Mouse (Mus musculus): Measurements from ENCODE around the gene Dmrt2. TPM values are rescaled to one million over a fixed set of nuclear protein-coding genes. Genes with fewer than 3 reads are reported as not detected.

The Dmrt2 gene
- polyA plus RNA-seq, 1 experiment from 2014 or later: 3.5 TPM

DNA sequence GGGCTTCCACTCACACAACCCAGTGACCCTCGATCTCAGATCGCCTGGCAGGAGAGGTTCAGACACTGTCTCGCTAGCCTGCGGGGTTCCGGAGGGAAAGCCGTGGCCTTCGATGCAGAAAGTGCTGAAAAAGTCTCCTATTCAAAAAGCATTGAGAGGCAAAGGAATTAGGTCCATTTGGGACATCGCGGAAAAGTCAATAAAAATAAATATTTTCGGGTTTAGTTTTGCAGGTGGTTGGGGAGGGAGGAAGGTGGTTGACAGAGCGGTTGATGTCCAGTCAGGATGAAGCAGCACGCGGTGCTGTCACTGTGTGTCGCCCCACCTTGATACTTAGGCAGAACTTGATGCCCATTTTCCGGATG is 1.8 kb downstream of the Dmrt2 start:
- no peak overlapping the region for H3K9ac ChIP-seq (replicated peaks; ENCODE audit: low read length)

DNA sequence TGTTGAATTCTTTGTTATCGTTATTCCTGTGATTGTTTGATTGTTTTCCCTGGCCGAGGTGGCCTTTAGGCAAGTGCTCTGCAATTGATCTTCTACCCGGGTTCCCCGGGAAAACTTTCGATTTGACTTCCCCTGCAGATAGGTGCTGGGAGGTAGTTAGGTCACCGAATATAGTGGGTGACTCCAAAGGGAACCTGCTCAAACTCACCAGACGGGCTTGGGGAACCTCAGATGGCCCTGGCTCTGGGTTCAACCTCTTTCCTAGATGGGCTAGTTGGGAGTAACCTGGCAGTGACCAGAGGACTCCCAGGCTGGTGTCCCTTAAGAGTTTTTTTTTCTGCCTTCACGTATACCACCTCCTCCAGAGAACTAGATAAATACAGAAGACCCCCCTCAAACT is 2.5 kb downstream of the Dmrt2 start:
- H3K9ac ChIP-seq (replicated peaks; ENCODE audit: low read length): no peak overlapping the region
- H3K4me1 ChIP-seq (ENCODE audit: insufficient read depth, low read length): peaks cover 18% of the 10 kb centered on the region
- WGBS: 3% methylated on average over 8 of the region's 8 CpGs
- no peak overlapping the region for H3K27ac ChIP-seq (ENCODE audit: low read length)
- no peaks in the 10 kb centered on the region for H3K9me3 ChIP-seq (ENCODE audit: low read length)
- peaks cover 91% of the 10 kb centered on the region for H3K27me3 ChIP-seq (ENCODE audit: insufficient read depth, low read length)
- no peak overlapping the region for H3K4me2 ChIP-seq (replicated peaks; ENCODE audit: low read depth, low read length)
- no peak overlapping the region for H3K4me3 ChIP-seq (ENCODE audit: low read length)
- no peaks in the 10 kb centered on the region for H3K36me3 ChIP-seq (ENCODE audit: insufficient read depth, low read length)
- no peak for ATAC-seq (ENCODE audit: low FRiP score, low TSS enrichment)

More for the DNA sequence above, 1.8 kb downstream of the Dmrt2 start:
- no peak overlapping the region for H3K27ac ChIP-seq (ENCODE audit: low read length)
- H3K4me3 ChIP-seq (ENCODE audit: low read length): peak overlapping the region; percentile 45
- peak overlapping the region; percentile 60 for H3K4me2 ChIP-seq (replicated peaks; ENCODE audit: low read depth, low read length)
- no peaks in the 10 kb centered on the region for H3K9me3 ChIP-seq (ENCODE audit: low read length)
- under 1% methylated on average over 15 of the region's 15 CpGs for WGBS
- no peaks in the 10 kb centered on the region for H3K36me3 ChIP-seq (ENCODE audit: insufficient read depth, low read length)
- ATAC-seq (ENCODE audit: low FRiP score, low TSS enrichment): no peak
- H3K27me3 ChIP-seq (ENCODE audit: insufficient read depth, low read length): peaks cover 93% of the 10 kb centered on the region
- peaks cover 18% of the 10 kb centered on the region for H3K4me1 ChIP-seq (ENCODE audit: insufficient read depth, low read length)

DNA sequence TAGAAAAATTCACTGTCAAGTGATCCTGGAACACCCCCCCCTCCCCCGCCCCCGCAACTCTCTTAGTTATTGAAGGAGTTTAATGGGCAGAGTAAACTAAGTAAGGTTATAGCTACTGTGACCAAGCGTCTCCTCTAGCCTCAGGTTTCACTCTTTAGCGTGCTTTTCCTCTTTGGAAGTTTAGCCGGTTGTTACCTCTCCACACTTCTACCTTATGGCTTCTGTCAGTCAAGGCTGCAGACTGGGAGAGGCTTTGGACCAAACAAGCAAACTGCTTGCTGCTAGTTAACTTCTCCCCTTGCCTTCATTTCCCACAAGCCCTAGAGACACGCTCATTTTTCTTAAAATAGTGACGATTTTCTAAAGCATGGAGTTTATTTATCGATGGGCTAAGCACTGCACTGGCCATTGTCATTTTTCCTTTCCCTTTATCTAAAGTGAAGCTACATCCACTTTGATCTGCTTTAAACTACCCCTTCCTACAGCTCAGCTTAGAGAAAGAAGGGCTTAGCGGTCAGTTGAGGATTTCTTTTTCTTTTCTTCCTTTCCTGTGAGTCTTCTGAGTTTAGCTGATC is 3.7 kb downstream of the Dmrt2 start:
- H3K27ac ChIP-seq (ENCODE audit: low read length): no peak overlapping the region
- H3K9ac ChIP-seq (replicated peaks; ENCODE audit: low read length): no peak overlapping the region
- no peak for ATAC-seq (ENCODE audit: low FRiP score, low TSS enrichment)
- no peaks in the 10 kb centered on the region for H3K36me3 ChIP-seq (ENCODE audit: insufficient read depth, low read length)
- H3K4me1 ChIP-seq (ENCODE audit: insufficient read depth, low read length): peaks cover 18% of the 10 kb centered on the region
- peaks cover 90% of the 10 kb centered on the region for H3K27me3 ChIP-seq (ENCODE audit: insufficient read depth, low read length)
- H3K4me3 ChIP-seq (ENCODE audit: low read length): no peak overlapping the region
- 7% methylated on average over 9 of the region's 9 CpGs for WGBS
- H3K9me3 ChIP-seq (ENCODE audit: low read length): no peaks in the 10 kb centered on the region
- H3K4me2 ChIP-seq (replicated peaks; ENCODE audit: low read depth, low read length): no peak overlapping the region

DNA sequence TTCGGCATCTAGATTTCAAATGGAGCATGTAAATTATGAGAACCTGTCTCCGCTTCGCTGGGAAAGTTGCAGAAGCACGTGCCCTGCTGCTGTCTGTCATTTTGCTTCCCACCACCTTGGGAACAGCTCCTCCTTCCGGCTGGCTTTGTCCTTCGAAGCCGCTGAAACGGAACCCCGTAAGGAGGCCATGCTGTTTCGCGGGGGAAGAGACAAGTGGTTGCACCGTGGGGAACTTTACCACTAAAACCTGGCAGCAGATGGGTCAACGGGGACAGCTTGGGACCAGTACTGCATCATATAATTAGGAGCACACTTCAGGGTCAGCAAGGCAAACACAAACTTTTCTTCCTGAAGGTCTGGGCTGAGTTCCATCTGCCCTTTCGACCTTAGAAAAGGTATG is 26.6 kb downstream of the Dmrt2 start:
- H3K9me3 ChIP-seq (ENCODE audit: low read length): no peaks in the 10 kb centered on the region
- H3K4me1 ChIP-seq (ENCODE audit: insufficient read depth, low read length): no peaks in the 10 kb centered on the region
- no peak overlapping the region for H3K4me3 ChIP-seq (ENCODE audit: low read length)
- 74% methylated on average over 14 of the region's 14 CpGs for WGBS
- no peak for ATAC-seq (ENCODE audit: low FRiP score, low TSS enrichment)
- no peaks in the 10 kb centered on the region for H3K27me3 ChIP-seq (ENCODE audit: insufficient read depth, low read length)
- no peak overlapping the region for H3K9ac ChIP-seq (replicated peaks; ENCODE audit: low read length)
- H3K27ac ChIP-seq (ENCODE audit: low read length): no peak overlapping the region
- no peak overlapping the region for H3K4me2 ChIP-seq (replicated peaks; ENCODE audit: low read depth, low read length)
- H3K36me3 ChIP-seq (ENCODE audit: insufficient read depth, low read length): no peaks in the 10 kb centered on the region

DNA sequence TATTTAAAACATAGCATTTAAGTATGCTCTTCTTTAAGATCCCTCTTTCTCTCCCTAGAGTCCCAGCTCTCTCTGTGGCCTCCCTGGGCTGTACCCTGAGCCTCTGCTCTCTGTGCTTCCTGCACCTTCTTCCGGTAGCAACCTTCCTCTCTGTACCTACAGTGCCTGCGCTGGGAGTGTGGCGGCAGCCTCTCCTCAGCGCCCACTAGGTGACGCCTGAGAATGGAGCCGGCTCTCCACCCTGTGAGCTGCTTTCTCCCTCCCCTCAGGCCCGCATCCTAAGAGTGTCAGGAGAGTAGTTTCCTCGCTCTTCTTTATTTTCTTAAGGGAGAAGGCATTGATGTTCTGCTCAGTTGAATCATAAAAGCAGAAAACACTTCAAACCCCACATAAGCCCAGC is 41.2 kb downstream of the Dmrt2 start:
- H3K4me3 ChIP-seq (ENCODE audit: low read length): no peak overlapping the region
- no peaks in the 10 kb centered on the region for H3K9me3 ChIP-seq (ENCODE audit: low read length)
- H3K27me3 ChIP-seq (ENCODE audit: insufficient read depth, low read length): no peaks in the 10 kb centered on the region; the same call in 1 of the 2 replicates
- H3K27ac ChIP-seq (ENCODE audit: low read length): no peak overlapping the region
- peak; percentile 92 for ATAC-seq (ENCODE audit: low FRiP score, low TSS enrichment)
- H3K36me3 ChIP-seq (ENCODE audit: insufficient read depth, low read length): no peaks in the 10 kb centered on the region
- 5% methylated on average over 8 of the region's 8 CpGs for WGBS
- no peak overlapping the region for H3K4me2 ChIP-seq (replicated peaks; ENCODE audit: low read depth, low read length)
- no peaks in the 10 kb centered on the region for H3K4me1 ChIP-seq (ENCODE audit: insufficient read depth, low read length)
- H3K9ac ChIP-seq (replicated peaks; ENCODE audit: low read length): no peak overlapping the region

DNA sequence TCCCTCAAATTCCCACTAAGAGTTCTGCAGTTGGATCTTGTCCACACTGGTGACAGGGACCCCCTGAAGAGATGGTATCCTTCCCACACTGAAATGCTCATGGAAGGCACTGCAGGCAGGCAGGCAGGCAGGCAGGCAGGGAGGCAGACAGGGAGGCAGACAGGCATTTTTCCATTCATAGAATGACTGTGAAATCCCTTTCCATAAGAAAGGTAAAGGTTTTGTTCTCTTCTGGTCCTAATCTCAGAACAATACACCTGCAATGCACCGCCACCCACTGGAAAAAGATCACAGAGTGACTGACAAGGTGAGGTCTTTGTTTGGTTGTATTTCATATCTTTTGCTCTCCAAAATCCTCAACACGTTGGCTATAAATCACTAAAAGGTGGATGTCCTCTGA is 42.7 kb downstream of the Dmrt2 start:
- H3K9ac ChIP-seq (replicated peaks; ENCODE audit: low read length): no peak overlapping the region
- no peak overlapping the region for H3K4me2 ChIP-seq (replicated peaks; ENCODE audit: low read depth, low read length)
- H3K4me1 ChIP-seq (ENCODE audit: insufficient read depth, low read length): no peaks in the 10 kb centered on the region
- H3K27me3 ChIP-seq (ENCODE audit: insufficient read depth, low read length): no peaks in the 10 kb centered on the region
- ATAC-seq (ENCODE audit: low FRiP score, low TSS enrichment): no peak
- H3K9me3 ChIP-seq (ENCODE audit: low read length): no peaks in the 10 kb centered on the region
- WGBS: 55% methylated on average over 2 of the region's 2 CpGs
- no peaks in the 10 kb centered on the region for H3K36me3 ChIP-seq (ENCODE audit: insufficient read depth, low read length)
- no peak overlapping the region for H3K4me3 ChIP-seq (ENCODE audit: low read length)
- H3K27ac ChIP-seq (ENCODE audit: low read length): no peak overlapping the region

DNA sequence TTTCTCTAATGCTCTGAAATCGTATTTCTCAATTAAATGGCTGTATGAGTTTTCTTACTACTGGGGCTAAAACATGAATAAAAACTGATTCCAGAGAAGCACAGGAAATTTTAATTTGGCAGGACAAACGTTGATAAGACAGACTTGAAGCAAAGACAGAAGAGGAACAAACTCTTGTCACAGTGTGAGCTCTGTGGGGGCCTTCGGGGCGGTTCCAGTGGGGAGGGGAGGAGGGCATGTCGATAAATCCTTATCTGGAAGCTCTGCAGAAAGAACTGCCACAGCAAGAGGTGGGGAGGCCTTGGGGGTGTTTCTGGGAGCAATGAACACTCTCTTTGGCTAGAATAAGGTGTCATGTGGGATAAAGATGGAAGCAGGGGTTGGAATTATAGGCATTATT is 50.4 kb downstream of the Dmrt2 start:
- no peak overlapping the region for H3K27ac ChIP-seq (ENCODE audit: low read length)
- no peaks in the 10 kb centered on the region for H3K9me3 ChIP-seq (ENCODE audit: low read length)
- 54% methylated on average over 5 of the region's 5 CpGs for WGBS
- peaks cover 3% of the 10 kb centered on the region; the same call in 1 of the 2 replicates for H3K27me3 ChIP-seq (ENCODE audit: insufficient read depth, low read length)
- no peaks in the 10 kb centered on the region for H3K4me1 ChIP-seq (ENCODE audit: insufficient read depth, low read length)
- no peak overlapping the region for H3K4me3 ChIP-seq (ENCODE audit: low read length)
- ATAC-seq (ENCODE audit: low FRiP score, low TSS enrichment): no peak
- H3K36me3 ChIP-seq (ENCODE audit: insufficient read depth, low read length): no peaks in the 10 kb centered on the region
- no peak overlapping the region for H3K9ac ChIP-seq (replicated peaks; ENCODE audit: low read length)
- H3K4me2 ChIP-seq (replicated peaks; ENCODE audit: low read depth, low read length): no peak overlapping the region

Other genes starting within 250 kb of the Dmrt2 start
- gene Dmrt1, start 166.8 kb upstream of the Dmrt2 start, polyA plus RNA-seq (2015; fragmentation: Nextera tagmentation; extraction: Ambion mirVana): not detected in 2 replicates
- not detected in 2 replicates for gene Dmrt3, start 62.1 kb upstream of the Dmrt2 start, polyA plus RNA-seq (2015; fragmentation: Nextera tagmentation; extraction: Ambion mirVana)

Measured in kidney, embryonic 16.5 days (tissue).